Mouse (Mus musculus) kidney, adult 2 months (tissue): ENCODE results near the gene Abcb1b. TPM values are rescaled to one million over a fixed set of nuclear protein-coding genes. Genes with fewer than 3 reads are reported as not detected.

ENCODE experiments used
- DNase-seq: peaks from one replicate; pipeline ENCODE4 v3.0.0; 2021
- H3K27ac ChIP-seq: fragments of 200-500 bp; 2 replicates; pipeline ENCODE4 v1.5.1; 2012; ENCODE audit warnings: low read depth, low read length, control low read depth, inconsistent platforms; ENCODE audit not compliant: insufficient read depth
- H3K27me3 ChIP-seq: fragments of 200-500 bp; replicated peaks from 2 replicates; pipeline ENCODE4 v1.6.1; 2012; ENCODE audit warnings: mild to moderate bottlenecking, moderate library complexity, low read length, inconsistent platforms; ENCODE audit not compliant: control insufficient read depth, insufficient read depth
- H3K36me3 ChIP-seq: fragments of 200-500 bp; 2 replicates; pipeline ENCODE4 v1.6.1; 2012; ENCODE audit warnings: mild to moderate bottlenecking, moderate library complexity, low read length, inconsistent platforms; ENCODE audit not compliant: control insufficient read depth, insufficient read depth
- H3K4me1 ChIP-seq: fragments of 200-500 bp; 2 replicates; pipeline ENCODE4 v1.6.1; 2011; ENCODE audit warnings: low read length; ENCODE audit not compliant: control insufficient read depth, insufficient read depth
- H3K4me3 ChIP-seq: fragments of 200-500 bp; 2 replicates; pipeline ENCODE4 v1.5.1; 2011; ENCODE audit warnings: mild to moderate bottlenecking, low read depth, low read length, control low read depth; ENCODE audit not compliant: insufficient read depth
- CTCF ChIP-seq: fragments of 200-500 bp; conservative IDR thresholded peaks from 2 replicates; pipeline ENCODE4 v1.5.1; 2011; ENCODE audit warnings: low read depth, mild to moderate bottlenecking, control low read depth, low read length, moderate library complexity, mixed read lengths; ENCODE audit not compliant: insufficient read depth, insufficient read length
- POLR2A ChIP-seq: fragments of 200-500 bp; IDR thresholded peaks from one replicate; pipeline ENCODE4 v1.6.1; 2011; ENCODE audit warnings: low read depth, low read length, control low read depth
- WGBS: fragments of 180-500 bp; shearing (Covaris S2); methylation state at CpG from one replicate; pipeline ENCODE4 v1.1.7; 2018; 5-methylcytosine and 5-hydroxymethylcytosine counted together
- polyA plus RNA-seq: library from polyadenylated mRNA; depleted of rRNA; stranded (reverse); fragments of >200 nt; gene quantifications from 2 replicates; pipeline ENCODE4 v1.2.3, GENCODE M21; 2012

Gene Abcb1b
- polyA plus RNA-seq, 1 experiment = 10.2 TPM

DNA sequence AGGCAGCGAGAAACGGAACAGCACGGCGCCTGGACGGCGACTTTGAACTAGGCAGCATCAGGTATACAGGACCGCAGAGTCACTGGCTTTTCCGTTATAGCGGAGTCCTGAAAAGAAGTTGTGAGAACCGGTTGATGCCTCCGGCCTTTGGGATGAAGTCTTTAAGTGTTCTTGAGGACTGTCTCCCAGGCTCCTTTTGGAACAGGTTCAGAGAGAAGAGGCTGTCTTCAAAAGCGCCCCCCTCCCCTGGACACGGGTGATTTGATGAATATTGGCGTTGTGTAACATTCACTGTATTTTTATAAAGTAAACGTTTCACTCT is 96.1 kb downstream of the Abcb1b start:
- TF ChIP-seq POLR2A (no peak), CTCF (no peak)
- no peak overlapping the region for H3K27ac ChIP-seq
- 7% methylated on average over 15 of the region's 15 CpGs for WGBS
- no peaks in the 10 kb centered on the region for H3K36me3 ChIP-seq
- no peak for DNase-seq
- H3K27me3 ChIP-seq = no peaks in the 10 kb centered on the region
- H3K4me1 ChIP-seq = peaks cover 3% of the 10 kb centered on the region; the same call in 1 of the 2 replicates
- H3K4me3 ChIP-seq = peak overlapping the region; percentile 51

- DNase-seq = no peak
- Histone ChIP-seq H3K27me3 (no peaks in the 10 kb centered on the region), H3K4me1 (peaks cover 3% of the 10 kb centered on the region; the same call in 1 of the 2 replicates), H3K4me3 (no peak overlapping the region), H3K36me3 (no peaks in the 10 kb centered on the region), H3K27ac (no peak overlapping the region)
- WGBS = 63% methylated on average over 15 of the region's 15 CpGs
- TF ChIP-seq CTCF (no peak), POLR2A (no peak)
These were observed 96.9 kb downstream of the Abcb1b start for GRCm38 (mm10) chr5:8894641-8895490.

DNA sequence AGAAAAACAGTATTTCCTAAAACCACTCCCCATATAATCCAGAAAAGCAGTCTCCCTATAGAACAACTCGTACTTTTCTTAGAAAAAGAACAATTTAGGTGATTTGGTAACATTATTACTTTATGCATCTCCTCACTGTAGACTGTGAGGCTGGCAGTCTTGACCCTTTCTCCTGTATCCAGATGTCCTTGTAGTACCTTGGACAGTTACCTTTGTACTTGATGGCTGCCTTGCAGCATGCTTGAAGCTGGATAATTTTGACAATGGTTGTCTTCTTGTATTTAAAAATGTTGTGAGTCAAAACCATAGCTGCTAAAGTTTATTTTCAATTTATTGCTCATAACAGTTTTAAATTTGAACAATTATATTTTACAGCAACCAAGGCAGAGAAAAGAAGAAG is 98.3 kb downstream of the Abcb1b start:
- Histone ChIP-seq H3K27me3 (no peaks in the 10 kb centered on the region), H3K4me3 (no peak overlapping the region), H3K36me3 (no peaks in the 10 kb centered on the region), H3K4me1 (peaks cover 3% of the 10 kb centered on the region; the same call in 1 of the 2 replicates), H3K27ac (no peak overlapping the region)
- DNase-seq = no peak
- WGBS = 71% methylated on average over 1 of the region's 1 CpGs
- TF ChIP-seq POLR2A (no peak), CTCF (no peak)

DNA sequence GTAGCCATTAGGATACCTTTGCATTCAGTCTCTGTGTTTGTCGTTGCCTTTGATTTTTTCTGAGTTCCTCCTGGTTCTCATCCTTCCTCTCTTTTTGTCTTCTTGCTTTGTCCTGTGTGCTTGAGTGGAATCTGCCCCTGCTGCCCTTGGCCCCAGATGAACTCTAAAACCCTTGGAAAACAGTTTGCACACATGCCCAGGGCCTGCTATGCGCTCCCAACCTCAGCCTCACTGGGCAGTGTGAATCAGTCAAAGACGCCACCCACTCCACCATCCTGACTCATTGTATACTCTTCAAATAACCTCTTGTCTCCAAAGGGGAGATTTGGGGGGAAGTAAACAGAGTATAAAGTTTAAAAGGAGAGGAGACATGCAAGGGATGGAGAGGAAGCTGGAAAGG is 100.3 kb downstream of the Abcb1b start:
- peaks cover 2% of the 10 kb centered on the region; the same call in 1 of the 2 replicates for H3K4me1 ChIP-seq
- no peak for DNase-seq
- TF ChIP-seq CTCF = no peak
- TF ChIP-seq POLR2A = no peak
- WGBS = 72% methylated on average over 3 of the region's 3 CpGs
- H3K27me3 ChIP-seq = no peaks in the 10 kb centered on the region
- no peak overlapping the region for H3K4me3 ChIP-seq
- no peaks in the 10 kb centered on the region for H3K36me3 ChIP-seq
- no peak overlapping the region for H3K27ac ChIP-seq

GRCm38 (mm10) chr5:8901001-8901400 is 103.1 kb downstream of the Abcb1b start:
- TF ChIP-seq CTCF = no peak
- TF ChIP-seq POLR2A = no peak
- WGBS = 75% methylated on average over 1 of the region's 1 CpGs
- Histone ChIP-seq H3K4me3 (no peak overlapping the region), H3K27me3 (no peaks in the 10 kb centered on the region), H3K27ac (no peak overlapping the region), H3K4me1 (no peaks in the 10 kb centered on the region), H3K36me3 (no peaks in the 10 kb centered on the region)
- no peak for DNase-seq

- Histone ChIP-seq H3K4me3 (no peak overlapping the region), H3K4me1 (no peaks in the 10 kb centered on the region), H3K27me3 (no peaks in the 10 kb centered on the region), H3K27ac (no peak overlapping the region), H3K36me3 (no peaks in the 10 kb centered on the region)
- WGBS = 67% methylated on average over 6 of the region's 6 CpGs
- TF ChIP-seq CTCF (no peak), POLR2A (no peak)
- DNase-seq = no peak
These were observed 104.3 kb downstream of the Abcb1b start for GRCm38 (mm10) chr5:8902141-8902817.

DNA sequence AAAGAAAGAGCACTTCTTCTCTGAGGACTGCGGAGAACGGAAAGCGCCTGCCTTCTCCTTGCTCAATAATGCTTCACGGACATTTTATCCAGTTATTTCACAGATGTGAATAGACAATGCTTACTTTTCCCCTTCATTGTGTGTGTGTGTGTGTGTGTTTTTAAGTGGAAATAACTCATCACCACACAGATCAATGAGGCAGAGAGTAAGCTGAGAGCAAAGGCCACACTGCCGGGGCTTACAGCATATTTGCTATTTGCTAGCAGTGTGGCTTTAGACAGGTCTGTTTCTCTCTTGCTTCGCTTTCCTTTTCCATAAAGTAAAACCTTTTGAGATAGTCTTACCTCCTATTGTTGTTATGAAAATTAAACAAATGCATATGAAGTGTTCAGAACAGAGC is 106.6 kb downstream of the Abcb1b start:
- no peaks in the 10 kb centered on the region for H3K4me1 ChIP-seq
- H3K4me3 ChIP-seq = no peak overlapping the region
- no peaks in the 10 kb centered on the region for H3K27me3 ChIP-seq
- TF ChIP-seq CTCF = no peak
- TF ChIP-seq POLR2A = no peak
- WGBS = 78% methylated on average over 6 of the region's 6 CpGs
- H3K27ac ChIP-seq = no peak overlapping the region
- H3K36me3 ChIP-seq = no peaks in the 10 kb centered on the region
- no peak for DNase-seq
